Mouse (Mus musculus): Measurements from ENCODE around the gene Rhbdl1. TPM values are rescaled to one million over a fixed set of nuclear protein-coding genes. Genes with fewer than 3 reads are reported as not detected.
"Not testable (repeated sequence)": the region's sequence is repeated elsewhere in the genome, so short reads cannot be mapped to it uniquely, and the experiment has no call there.

The Rhbdl1 gene
- total RNA-seq, 2 experiments from 2014 or later: 42.1 to 43.4 TPM

GRCm38 (mm10) chr17:25873405-25874147, 36.5 kb upstream of the Rhbdl1 start:
- DNase-seq (ENCODE audit: low spot score in 2 of 2): no peak

DNA sequence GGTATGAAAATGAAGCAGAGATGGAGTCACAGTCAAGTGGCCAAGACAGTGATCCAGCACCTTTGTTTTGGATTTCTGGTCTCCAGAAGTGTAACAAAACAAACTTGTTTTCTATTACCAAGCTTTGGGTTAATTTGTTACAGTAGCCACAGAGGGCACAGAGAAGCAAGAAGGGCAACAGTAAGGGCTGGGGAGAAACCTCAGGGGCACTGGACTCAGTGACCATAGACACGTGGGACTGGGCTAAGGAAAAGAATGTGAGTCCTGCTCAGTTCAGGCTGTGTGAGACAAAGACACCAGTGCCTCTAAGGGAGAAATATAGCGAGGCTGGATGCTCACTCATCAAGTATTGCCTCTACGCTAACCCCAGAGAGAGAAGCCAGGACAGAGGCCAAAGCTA, 35.6 kb upstream of the Rhbdl1 start:
- DNase-seq (ENCODE audit: low spot score in 2 of 2): no peak

DNA sequence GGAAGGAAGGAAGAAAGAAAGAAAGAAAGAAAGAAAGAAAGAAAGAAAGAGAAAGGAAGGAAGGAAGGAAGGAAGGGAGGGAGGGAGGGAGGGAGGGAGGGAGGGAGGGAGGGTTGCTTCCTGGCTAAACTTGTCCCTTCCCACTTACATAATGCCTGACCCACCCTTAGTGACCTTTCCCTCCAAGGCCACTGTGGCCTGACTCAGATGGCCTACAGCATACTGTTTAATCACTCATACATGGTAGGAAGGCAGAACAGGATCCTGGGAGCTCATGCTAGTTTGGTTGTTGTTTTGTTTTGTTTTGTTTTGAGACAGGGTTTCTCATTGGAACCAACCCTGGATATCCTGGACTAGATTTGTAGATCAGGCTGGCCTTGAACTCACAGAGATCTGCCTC, 34.5 kb upstream of the Rhbdl1 start:
- DNase-seq (ENCODE audit: low spot score in 2 of 2): not testable (repeated sequence)

DNA sequence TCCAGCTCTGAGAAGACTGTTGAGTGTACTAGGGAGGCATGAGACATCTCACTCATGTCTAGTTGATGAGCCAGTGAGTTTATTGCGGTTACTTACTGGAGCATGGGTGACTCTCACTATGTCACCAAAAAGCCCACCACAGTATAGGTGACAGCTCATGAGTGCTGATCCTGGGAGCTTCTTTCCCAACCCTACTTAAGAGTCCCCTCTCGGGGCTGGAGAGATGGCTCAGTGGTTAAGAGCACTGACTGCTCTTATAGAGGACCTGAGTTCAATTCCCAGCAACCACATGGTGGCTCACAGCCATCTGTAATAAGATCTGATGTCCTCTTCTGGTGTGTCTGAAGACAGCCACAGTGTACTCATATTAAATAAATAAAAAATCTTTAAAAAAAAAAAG, 32.9 kb upstream of the Rhbdl1 start:
- no peak for DNase-seq (ENCODE audit: low spot score in 2 of 2)

DNA sequence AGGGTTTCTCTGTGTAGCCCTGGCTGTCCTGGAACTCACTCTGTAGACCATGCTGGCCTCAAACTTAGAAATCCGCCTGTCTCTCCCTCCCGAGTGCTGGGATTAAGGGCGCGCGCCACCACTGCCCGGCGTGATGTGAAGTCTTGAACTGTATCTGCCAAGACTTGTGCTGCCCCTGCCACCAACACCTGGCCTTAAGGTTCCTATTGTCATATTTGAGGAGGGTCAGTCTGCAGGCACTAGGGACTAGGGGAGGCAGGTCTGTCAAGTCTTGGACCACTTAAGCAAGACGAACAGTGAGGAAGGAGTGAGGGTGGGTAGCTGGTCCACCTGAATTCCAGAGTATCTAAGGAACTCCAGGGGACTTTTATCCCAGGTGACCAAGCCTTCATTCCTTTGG, 32.4 kb upstream of the Rhbdl1 start:
- no peak for DNase-seq (ENCODE audit: low spot score in 2 of 2)

- DNase-seq (ENCODE audit: low spot score in 2 of 2): peak; percentile 79 to 86
Measured at GRCm38 (mm10) chr17:25868601-25869191, 31.6 kb upstream of the Rhbdl1 start, which contains the start of gene Mcrip2. Gene Mcrip2, minus strand, starts transcription at chr17:25868764.

DNA sequence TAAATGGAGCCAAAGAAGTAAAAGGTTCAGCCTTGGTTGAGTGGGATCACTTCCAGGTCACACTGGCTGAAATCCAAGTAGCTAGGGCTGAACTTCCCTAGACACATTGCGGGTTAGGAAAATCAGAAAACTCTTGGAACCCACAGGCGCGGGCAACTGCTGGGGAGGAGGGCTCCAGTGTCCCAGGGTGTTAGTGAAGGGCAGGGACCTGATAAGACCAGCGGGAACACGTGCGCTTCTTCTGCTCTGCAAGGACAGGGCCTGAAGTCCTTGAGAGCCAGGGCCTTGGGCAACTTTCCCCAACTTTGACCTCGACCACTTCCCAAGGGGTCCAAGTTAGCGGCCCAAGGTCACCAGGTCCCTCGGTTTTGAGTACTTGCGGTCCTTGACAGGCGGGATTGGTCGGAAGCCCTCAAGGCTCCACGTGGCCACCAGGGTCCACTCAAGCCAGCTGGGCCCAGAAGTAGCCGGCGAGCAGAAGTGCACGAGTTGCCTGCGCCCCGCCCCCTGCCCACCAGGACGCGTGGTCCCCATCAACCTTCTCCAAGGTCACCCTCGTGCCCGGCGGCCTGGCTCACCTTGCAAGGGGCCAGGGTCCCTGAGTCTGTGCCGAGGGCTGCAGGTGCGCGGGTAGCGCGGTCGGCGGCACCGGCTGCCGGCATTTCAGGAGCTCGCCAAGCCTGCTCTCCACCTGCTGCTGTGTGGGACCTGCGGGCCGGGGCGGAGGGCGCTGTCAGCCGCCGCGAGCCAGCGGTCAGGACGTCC, 30.9 kb upstream of the Rhbdl1 start:
- no peak for DNase-seq (ENCODE audit: low spot score in 2 of 2)

GRCm38 (mm10) chr17:25867509-25867835, 30.4 kb upstream of the Rhbdl1 start:
- DNase-seq (ENCODE audit: low spot score in 2 of 2): no peak

DNA sequence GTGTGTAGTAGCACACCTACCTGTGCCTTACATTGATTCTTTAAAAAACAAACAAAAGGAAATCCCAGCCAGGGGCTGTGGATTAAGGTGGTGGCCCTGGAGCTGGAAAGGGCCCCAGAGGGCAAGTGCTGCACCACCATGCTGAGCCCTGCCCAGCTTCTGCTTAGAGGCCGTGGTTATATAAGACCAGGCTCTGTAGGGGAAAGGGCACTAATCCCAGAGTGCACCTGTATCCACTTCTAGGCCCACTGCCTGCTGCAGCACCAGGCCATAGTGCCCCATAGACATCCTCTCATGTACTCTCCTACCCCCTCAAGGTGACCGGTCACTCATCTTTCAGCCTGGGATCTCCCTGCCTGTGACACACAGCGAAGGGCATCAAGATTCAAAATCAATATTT, 29.1 kb upstream of the Rhbdl1 start:
- no peak for DNase-seq (ENCODE audit: low spot score in 2 of 2)

GRCm38 (mm10) chr17:25865288-25865687, 28.2 kb upstream of the Rhbdl1 start:
- DNase-seq (ENCODE audit: low spot score in 2 of 2): no peak

GRCm38 (mm10) chr17:25864311-25864710, 27.2 kb upstream of the Rhbdl1 start:
- DNase-seq (ENCODE audit: low spot score in 2 of 2): no peak

DNA sequence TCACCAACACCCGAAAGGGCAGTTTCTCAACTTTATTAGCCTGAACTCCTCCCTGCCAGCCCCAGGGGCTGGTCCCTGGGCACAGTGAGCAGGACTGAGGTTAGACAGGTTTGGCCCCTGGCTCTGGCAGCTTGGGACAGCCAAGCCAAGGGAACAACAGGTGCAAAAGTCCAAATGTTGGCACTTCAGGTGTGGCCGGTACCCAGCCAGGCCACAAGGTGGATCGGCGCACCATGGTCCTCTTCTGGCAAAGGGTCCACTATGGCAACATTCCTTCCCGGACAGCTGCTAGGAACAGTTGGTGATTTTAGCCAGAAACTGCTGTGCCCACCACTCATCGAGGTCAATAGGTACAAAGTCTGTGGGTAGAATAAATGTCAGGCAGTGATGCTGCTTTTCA, 26.6 kb upstream of the Rhbdl1 start:
- no peak for DNase-seq (ENCODE audit: low spot score in 2 of 2)

DNA sequence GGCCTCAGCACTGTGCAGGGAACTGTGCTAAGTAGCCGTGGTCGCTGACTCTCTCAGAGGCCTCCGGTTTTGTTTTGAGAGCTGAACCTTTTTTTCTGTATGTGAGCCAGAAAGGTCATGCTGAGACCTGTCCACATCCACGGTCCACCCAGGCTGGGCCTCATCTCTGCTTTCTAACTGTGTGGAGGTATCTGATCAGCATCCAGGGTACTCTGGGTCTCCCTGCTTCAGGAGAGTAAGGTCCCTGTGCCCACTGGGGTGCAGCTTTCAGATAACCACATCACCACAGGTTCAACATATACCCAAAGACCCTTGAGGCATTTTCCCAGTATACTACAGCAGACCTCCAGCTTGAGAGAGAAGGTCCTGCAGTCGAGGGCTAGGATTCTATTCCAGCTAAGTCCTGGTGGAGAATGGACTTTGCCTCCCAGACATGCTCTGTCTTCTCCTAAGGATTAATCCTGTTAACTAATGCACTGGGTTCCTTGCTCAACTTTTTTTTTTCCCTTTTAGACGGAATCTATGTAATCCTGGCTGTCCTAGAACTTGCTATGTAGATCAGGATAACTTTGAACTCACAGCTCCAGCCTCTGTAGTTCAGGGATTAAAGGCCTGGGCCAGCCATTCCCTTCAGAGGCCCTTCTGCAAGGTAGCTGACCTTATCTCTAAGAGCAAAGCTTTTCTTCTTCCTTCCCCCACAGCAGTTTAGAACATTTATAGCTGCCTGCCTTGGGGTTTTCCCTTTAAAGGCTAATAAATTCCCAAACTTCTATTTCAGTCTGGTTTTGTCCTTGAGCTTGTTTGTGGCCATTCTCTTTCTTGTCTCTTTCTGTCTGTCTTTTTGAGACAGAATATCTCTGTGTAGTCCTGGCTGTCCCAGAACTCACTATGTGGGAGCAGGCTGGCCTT, 24.9 kb upstream of the Rhbdl1 start:
- no peak for DNase-seq (ENCODE audit: low spot score in 2 of 2)

DNA sequence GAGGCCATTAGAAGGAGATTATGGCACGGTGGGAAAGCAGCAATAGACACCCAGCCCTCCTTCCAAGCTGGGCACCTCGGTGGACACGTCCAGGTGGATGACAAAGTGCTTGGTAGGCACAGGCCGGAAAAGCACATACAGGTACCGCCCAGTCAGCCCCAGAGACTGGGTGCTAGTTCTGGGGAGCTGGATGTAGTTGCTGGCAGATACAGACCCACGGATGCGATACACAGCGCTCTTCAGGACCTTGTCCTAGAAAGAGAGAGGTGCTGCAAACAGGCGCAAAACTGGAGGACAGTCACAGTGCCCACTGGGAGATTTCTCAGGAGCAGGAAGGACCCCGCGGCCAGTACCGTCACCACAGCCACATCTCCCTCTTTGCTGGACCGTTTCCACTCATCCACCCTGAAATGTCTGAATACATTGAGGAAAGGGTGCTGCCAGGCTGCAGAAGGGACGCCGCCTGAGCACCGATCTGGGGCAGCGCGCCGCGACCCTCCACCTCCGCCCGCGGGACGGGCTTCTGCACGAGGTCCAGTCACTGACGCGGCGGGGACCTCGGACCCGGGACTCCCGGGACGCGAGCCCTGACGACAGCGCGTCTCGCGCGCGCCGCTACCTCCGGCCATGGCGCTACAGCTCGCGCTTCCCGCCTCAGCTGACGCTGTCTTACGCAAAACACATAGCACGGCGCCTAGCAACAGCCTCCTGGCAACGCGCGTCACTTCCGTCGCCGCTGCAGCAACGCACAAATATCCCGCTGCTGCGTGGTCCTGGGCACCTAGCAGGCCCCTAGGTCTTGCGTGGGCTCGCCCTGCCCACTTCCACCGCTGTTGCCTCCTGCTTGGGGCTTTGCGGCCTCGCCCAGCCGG, 24.0 kb upstream of the Rhbdl1 start, which contains the start of gene Wdr90:
Gene Wdr90, minus strand, starts transcription at position 670 of the 872 bp plus-strand sequence.
- peak; percentile 93 to 96 for DNase-seq (ENCODE audit: low spot score in 2 of 2)

DNA sequence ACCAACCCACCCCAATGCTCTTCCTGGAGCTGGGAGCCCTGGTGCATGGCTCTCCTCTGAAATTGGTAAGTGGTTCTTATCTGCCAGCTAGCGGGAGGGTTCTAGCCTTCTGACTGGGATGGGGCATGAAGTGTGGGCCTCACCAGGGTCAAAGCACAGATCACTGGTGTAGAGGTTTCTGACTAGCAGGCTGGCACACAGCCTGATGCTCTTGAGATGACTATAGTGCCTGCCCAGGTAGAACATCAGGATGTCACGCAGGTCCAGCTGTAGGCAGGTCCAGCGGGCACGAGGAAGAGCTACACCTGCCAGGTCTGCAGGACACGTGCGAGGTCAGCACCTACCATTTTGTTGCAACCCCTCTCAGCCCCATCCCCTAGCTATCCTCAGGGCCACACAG, 23.1 kb upstream of the Rhbdl1 start:
- no peak for DNase-seq (ENCODE audit: low spot score in 2 of 2)

- peak; percentile 94 to 96 for DNase-seq (ENCODE audit: low spot score in 2 of 2)
Measured at GRCm38 (mm10) chr17:25844396-25844901, 7.4 kb upstream of the Rhbdl1 start, which contains the start of gene Rhot2. Gene Rhot2, minus strand, starts transcription at chr17:25844851.

GRCm38 (mm10) chr17:25843636-25844395, 6.7 kb upstream of the Rhbdl1 start:
- no peak for DNase-seq (ENCODE audit: low spot score in 2 of 2)

GRCm38 (mm10) chr17:25843122-25843521, 6.0 kb upstream of the Rhbdl1 start:
- DNase-seq (ENCODE audit: low spot score in 2 of 2): no peak

GRCm38 (mm10) chr17:25842509-25842908, 5.4 kb upstream of the Rhbdl1 start:
- DNase-seq (ENCODE audit: low spot score in 2 of 2): no peak

Data from layer of hippocampus, adult 18-20 months (tissue).